8 mouse cellular contexts compared by ENCODE assay signal in genomic region chr11:120219916-120220522, GRCm38 (mm10). TPM values are rescaled to one million over a fixed set of nuclear protein-coding genes. Genes with fewer than 3 reads are reported as not detected.
DNase-seq lines count a peak whose midpoint lies in the region; ATAC-seq and TF ChIP-seq lines count a peak whose summit lies in the region.

No protein-coding gene starts in this region.

- H3K27me3 ChIP-seq in lung, embryonic 14.5 days (ENCODE audit: insufficient read depth, low read length) = no peaks in the 10 kb centered on the region
- H3K27me3 ChIP-seq in limb, embryonic 12.5 days = no peaks in the 10 kb centered on the region
- H3K27me3 ChIP-seq in forebrain, postnatal 0 days (ENCODE audit: insufficient read depth, low read length) = no peaks in the 10 kb centered on the region

- WGBS in lung, embryonic 14.5 days = 38% methylated on average over 9 of the region's 9 CpGs
- WGBS in lung, adult 2 months = 41% methylated on average over 9 of the region's 9 CpGs
- 44% methylated on average over 9 of the region's 9 CpGs for WGBS in limb, embryonic 12.5 days
- 49% methylated on average over 9 of the region's 9 CpGs for WGBS in forebrain, postnatal 0 days

- no peaks in the 10 kb centered on the region for H3K36me3 ChIP-seq in lung, embryonic 14.5 days (ENCODE audit: insufficient read depth)
- no peaks in the 10 kb centered on the region for H3K36me3 ChIP-seq in limb, embryonic 12.5 days
- no peaks in the 10 kb centered on the region for H3K36me3 ChIP-seq in forebrain, postnatal 0 days (ENCODE audit: insufficient read depth)

- H3K4me3 ChIP-seq in lung, embryonic 14.5 days (ENCODE audit: low read depth, low read length) = peak overlapping the region; percentile 13
- no peak overlapping the region for H3K4me3 ChIP-seq in lung, adult 2 months (replicated peaks; ENCODE audit: extremely low read depth, low read depth, low read length)
- H3K4me3 ChIP-seq in limb, embryonic 12.5 days (replicated peaks) = no peak overlapping the region
- no peak overlapping the region for H3K4me3 ChIP-seq in forebrain, postnatal 0 days (ENCODE audit: low read depth, low read length)

- TF ChIP-seq CTCF in lung, embryonic 14.5 days (IDR thresholded peaks at IDR 0.05; ENCODE audit: low read depth) = no peak
- TF ChIP-seq CTCF in lung, adult 2 months (IDR thresholded peaks at IDR 0.05; ENCODE audit: insufficient read depth, low read length) = no peak
- TF ChIP-seq CTCF in forebrain, postnatal 0 days (IDR thresholded peaks at IDR 0.05; ENCODE audit: low read depth) = no peak

- H3K4me2 ChIP-seq in lung, embryonic 14.5 days = peak overlapping the region; percentile 42
- H3K4me2 ChIP-seq in limb, embryonic 12.5 days = peak overlapping the region; percentile 7; the same call in 1 of the 2 replicates
- no peak overlapping the region for H3K4me2 ChIP-seq in forebrain, postnatal 0 days (ENCODE audit: low read depth)

- intact Hi-C loops in heart, postnatal 36 days (cut with DNase I) = no loop called here
- intact Hi-C loops in left cerebral cortex, postnatal 25 days (cut with DNase I) = no loop called here

- DNase-seq in lung, embryonic 14.5 days = peak; percentile 61
- DNase-seq in lung, adult 2 months = no peak
- peak; percentile 32 for DNase-seq in cerebellum, adult 8-10 months
- peak; percentile 41 to 46 for DNase-seq in heart, postnatal 36 days
- DNase-seq in frontal cortex, postnatal 14 days (ENCODE audit: low spot score in 2 of 2) = no peak
- DNase-seq in left cerebral cortex, postnatal 25 days (ENCODE audit: low spot score in 2 of 2) = no peak
- no peak for DNase-seq in forebrain, postnatal 0 days

- no peak for TF ChIP-seq POLR2A in lung, adult 2 months (IDR thresholded peaks at IDR 0.05; ENCODE audit: borderline replicate concordance, extremely low read depth, low read depth, low read length)

- H3K9me3 ChIP-seq in lung, embryonic 14.5 days (ENCODE audit: low read depth, low read length) = no peaks in the 10 kb centered on the region
- H3K9me3 ChIP-seq in limb, embryonic 12.5 days = no peaks in the 10 kb centered on the region
- H3K9me3 ChIP-seq in forebrain, postnatal 0 days (ENCODE audit: low read length) = no peaks in the 10 kb centered on the region

- H3K9ac ChIP-seq in lung, embryonic 14.5 days = peak overlapping the region; percentile 38; the same call in 1 of the 2 replicates
- H3K9ac ChIP-seq in limb, embryonic 12.5 days (replicated peaks) = peak overlapping the region; percentile 34; the same call in 1 of the 2 replicates
- no peak overlapping the region for H3K9ac ChIP-seq in forebrain, postnatal 0 days

- peaks cover 40% of the 10 kb centered on the region for H3K4me1 ChIP-seq in lung, embryonic 14.5 days (ENCODE audit: insufficient read depth)
- H3K4me1 ChIP-seq in lung, adult 2 months (ENCODE audit: control insufficient read depth, insufficient read depth, low read length) = peaks cover 12% of the 10 kb centered on the region
- peaks cover 70% of the 10 kb centered on the region for H3K4me1 ChIP-seq in limb, embryonic 12.5 days (replicated peaks)
- peaks cover 5% of the 10 kb centered on the region for H3K4me1 ChIP-seq in forebrain, postnatal 0 days (ENCODE audit: insufficient read depth)

- no peak for ATAC-seq in lung, embryonic 14.5 days (ENCODE audit: insufficient read depth)
- ATAC-seq in limb, embryonic 12.5 days (ENCODE audit: insufficient number of reproducible peaks, insufficient read depth, low FRiP score, low TSS enrichment, low read depth) = no peak
- no peak for ATAC-seq in forebrain, postnatal 0 days

- H3K27ac ChIP-seq in lung, embryonic 14.5 days (ENCODE audit: low read depth) = peak overlapping the region; percentile 73
- peak overlapping the region; percentile 74 for H3K27ac ChIP-seq in limb, embryonic 12.5 days
- H3K27ac ChIP-seq in forebrain, postnatal 0 days (ENCODE audit: low read depth, low read length) = no peak overlapping the region

RNA-seq across cellular contexts. Expression of gene Bahcc1, which starts 12.7 kb away (rescaled TPM):
- 14.3 and 15.6 TPM in 2 replicates for polyA plus RNA-seq in lung, embryonic 14.5 days (2014; fragmentation: Nextera tagmentation; extraction: Ambion mirVana)
- 10.8 and 12.4 TPM in 2 replicates for polyA plus RNA-seq in lung, adult 2 months (2012; rRNA removed)
- 10 to 100 TPM in 1 of 2 experiments, 1 to 10 TPM in 1; 8.5 to 11.2 TPM for total RNA-seq in heart, postnatal 36 days (2021)
- polyA plus RNA-seq in limb, embryonic 12.5 days (2016; fragmentation: Nextera tagmentation; extraction: Ambion mirVana) = 18.3 and 18.5 TPM in 2 replicates
- total RNA-seq in left cerebral cortex, postnatal 25 days (2021) = 10 to 100 TPM; 16.3 to 21.9 TPM
- 19.3 and 26.5 TPM in 2 replicates for total RNA-seq in forebrain, postnatal 0 days (2014; rRNA removed)
- polyA plus RNA-seq in forebrain, postnatal 0 days (2015; fragmentation: Nextera tagmentation; extraction: Ambion mirVana) = 3.9 and 6.5 TPM in 2 replicates

Comparison
In these comparisons a context has a peak if more than half of its experiments do, and no peak if none do; other contexts are left out.
1. DNase-seq: peak in lung, embryonic 14.5 days (single experiment), cerebellum, adult 8-10 months (single experiment) and heart, postnatal 36 days (2 of 2); none in lung, adult 2 months (single experiment), frontal cortex, postnatal 14 days (0 of 2), left cerebral cortex, postnatal 25 days (0 of 2) and forebrain, postnatal 0 days (single experiment).